Mouse (Mus musculus) MN1 (cell line): ENCODE measurements around the gene Hopx.

Source experiments
- DNase-seq: peaks from one replicate; pipeline ENCODE4 v3.0.0-alpha.2; 2016; ENCODE audit warnings: low spot score

Hopx gene

GRCm38 (mm10) chr5:77132457-77133135 lies 17.7 kb upstream of the Hopx start:
- no peak for DNase-seq

- no peak for DNase-seq
Measured at GRCm38 (mm10) chr5:77131879-77132278, 17.0 kb upstream of the Hopx start.

- no peak for DNase-seq
Measured at GRCm38 (mm10) chr5:77130310-77131020, 15.5 kb upstream of the Hopx start.

GRCm38 (mm10) chr5:77129907-77130306 lies 15.0 kb upstream of the Hopx start:
- DNase-seq, result no peak

- DNase-seq, result no peak
Measured at GRCm38 (mm10) chr5:77128854-77129253, 13.9 kb upstream of the Hopx start.

- no peak for DNase-seq
Measured at GRCm38 (mm10) chr5:77126415-77126968, 11.6 kb upstream of the Hopx start.

- DNase-seq, result peak; percentile 38
Measured at GRCm38 (mm10) chr5:77124817-77125283, 9.9 kb upstream of the Hopx start.

GRCm38 (mm10) chr5:77124165-77124564 lies 9.2 kb upstream of the Hopx start:
- no peak for DNase-seq

GRCm38 (mm10) chr5:77123597-77123996 lies 8.7 kb upstream of the Hopx start:
- DNase-seq, result no peak

GRCm38 (mm10) chr5:77122254-77123192 lies 7.6 kb upstream of the Hopx start:
- peak; percentile 19 for DNase-seq

- DNase-seq, result no peak
Measured at GRCm38 (mm10) chr5:77120701-77121100, 5.8 kb upstream of the Hopx start.

- no peak for DNase-seq
Measured at GRCm38 (mm10) chr5:77119475-77120422, 4.8 kb upstream of the Hopx start.

GRCm38 (mm10) chr5:77115732-77116131 lies 811 bp upstream of the Hopx start:
- DNase-seq, result peak; percentile 42

- no peak for DNase-seq
Measured at GRCm38 (mm10) chr5:77113773-77114172, 1.1 kb downstream of the Hopx start.

GRCm38 (mm10) chr5:77112066-77112465 lies 2.9 kb downstream of the Hopx start:
- no peak for DNase-seq

GRCm38 (mm10) chr5:77109814-77110213 lies 5.1 kb downstream of the Hopx start:
- no peak for DNase-seq

- DNase-seq, result no peak
Measured at GRCm38 (mm10) chr5:77108806-77109205, 6.1 kb downstream of the Hopx start.

- DNase-seq, result no peak
Measured at GRCm38 (mm10) chr5:77107146-77107822, 7.6 kb downstream of the Hopx start.

- no peak for DNase-seq
Measured at GRCm38 (mm10) chr5:77102522-77103365, 12.2 kb downstream of the Hopx start.
